Mouse (Mus musculus) adrenal gland (tissue): Measurements from ENCODE around the gene Prl5a1.

Experiments used
- intact Hi-C: fragments of 180-260 bp; cut with DNase I; formaldehyde crosslinking; loops from one replicate; pipeline ENCODE4 v1.15.1; 2025
- long read RNA-seq, 2 experiments: library from polyadenylated mRNA; unstranded; transcript quantifications; one replicate each; pipeline ENCODE4 v2.0.0; 2020; ENCODE audit warnings: borderline replicate concordance in 1 of 2; ENCODE audit not compliant: insufficient replicate concordance in 1 of 2

Gene Prl5a1
- long read RNA-seq, experiment 1, result 0 reads
- long read RNA-seq, experiment 2, result 0 reads

GRCm38 (mm10) chr13:28142184-28142583 is at the start of gene Prl5a1:
Gene Prl5a1 (plus strand): TSS chr13:28142484.
- intact Hi-C loops, result no loop called here

GRCm38 (mm10) chr13:28096161-28096560 is 46.1 kb upstream of the Prl5a1 start:
- intact Hi-C loops, result no loop called here

DNA sequence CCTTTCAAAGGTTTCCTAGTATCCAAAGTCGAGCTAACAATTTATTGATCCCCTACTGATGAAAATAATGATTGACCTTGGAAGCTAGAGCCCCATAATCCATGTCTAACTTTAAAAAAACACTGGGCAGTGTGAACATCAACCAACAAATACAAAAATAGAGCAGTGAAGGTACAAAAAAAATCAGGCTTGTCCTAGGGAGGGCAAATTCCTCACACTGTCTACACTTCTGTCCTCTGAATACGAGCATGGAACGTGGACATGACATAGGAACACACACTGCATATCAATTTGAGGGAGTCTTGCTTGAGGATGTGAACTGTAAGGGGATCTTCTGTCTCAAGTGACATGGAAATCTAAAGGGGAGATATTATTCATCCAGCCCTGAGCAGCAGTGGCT is 33.7 kb upstream of the Prl5a1 start:
- intact Hi-C loops, result no loop called here

DNA sequence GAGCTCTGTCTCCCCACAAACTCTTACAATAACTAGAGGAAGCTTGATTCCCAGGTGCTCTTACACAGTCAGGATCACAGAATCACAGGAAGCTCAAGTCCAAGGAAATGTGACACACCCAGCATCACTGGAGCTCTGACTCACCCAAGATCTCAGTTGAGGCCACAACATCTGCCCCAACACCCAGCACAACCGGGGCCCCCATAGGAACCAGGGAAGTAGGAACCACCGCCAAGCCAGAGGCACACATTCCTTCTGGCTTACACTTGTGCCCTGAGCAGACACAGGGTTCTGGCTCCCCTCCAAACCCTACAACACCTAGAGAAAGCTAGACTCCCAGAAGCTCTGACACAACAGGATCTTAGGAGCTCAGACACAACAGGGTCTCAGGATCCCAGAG is 9.5 kb upstream of the Prl5a1 start:
- intact Hi-C loops, result no loop called here

DNA sequence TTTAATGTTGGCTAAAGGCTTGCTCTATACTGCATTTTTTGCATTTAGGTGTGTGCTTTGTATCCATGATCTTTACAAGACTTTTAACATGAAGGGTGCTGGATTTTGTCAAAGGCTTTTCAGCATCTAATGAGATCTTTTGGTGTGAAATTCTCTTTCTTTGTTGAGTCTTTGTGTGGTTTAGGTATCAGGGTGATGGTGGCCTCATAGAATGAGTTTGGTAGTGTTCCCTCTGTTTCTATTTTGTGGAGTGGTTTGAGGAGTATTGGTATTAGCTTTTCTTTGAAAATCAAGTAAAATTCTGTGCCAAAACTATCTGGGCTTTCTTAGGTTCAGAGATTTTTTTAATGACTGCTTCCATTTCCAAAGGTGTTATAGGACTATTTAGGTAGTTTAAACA is 6.5 kb upstream of the Prl5a1 start:
- intact Hi-C loops, result no loop called here
